Mouse (Mus musculus) forebrain, embryonic 14.5 days (tissue): Measurements from ENCODE around the gene Pde3b. TPM values are rescaled to one million over a fixed set of nuclear protein-coding genes. Genes with fewer than 3 reads are reported as not detected.

Experiments used
- ATAC-seq: fragments of 200-750 bp; cut with Nextera tagmentation; 2 replicates; pipeline ENCODE4 v1.8.0; 2017; ENCODE audit warnings: mild to moderate bottlenecking, moderate library complexity
- DNase-seq: peaks from one replicate; pipeline ENCODE4 v3.0.0-alpha.2; 2015; ENCODE audit warnings: low spot score
- H3K27ac ChIP-seq: fragments of 300-500 bp; sonication (generic); 2 replicates; pipeline ENCODE4 v1.5.1; 2014; ENCODE audit warnings: low read depth, mild to moderate bottlenecking, control low read depth, low read length, moderate library complexity
- H3K27me3 ChIP-seq: fragments of 300-500 bp; sonication (generic); replicated peaks from 2 replicates; pipeline ENCODE4 v1.6.1; 2014; ENCODE audit warnings: low read length, control low read depth, mixed read lengths; ENCODE audit not compliant: control insufficient read depth, insufficient read depth
- H3K36me3 ChIP-seq: fragments of 300-500 bp; sonication (generic); 2 replicates; pipeline ENCODE4 v1.6.1; 2014; ENCODE audit warnings: low read length, control low read depth; ENCODE audit not compliant: control insufficient read depth, insufficient read depth
- H3K4me1 ChIP-seq: fragments of 300-500 bp; sonication (generic); 2 replicates; pipeline ENCODE4 v1.6.1; 2014; ENCODE audit warnings: antibody characterized with exemption, low read length, control low read depth; ENCODE audit not compliant: control insufficient read depth, insufficient read depth
- H3K4me2 ChIP-seq: fragments of 300-500 bp; sonication (generic); 2 replicates; pipeline ENCODE4 v1.6.1; 2014; ENCODE audit warnings: mild to moderate bottlenecking, control low read depth, low read length
- H3K4me3 ChIP-seq: fragments of 300-500 bp; sonication (generic); 2 replicates; pipeline ENCODE4 v1.5.1; 2014; ENCODE audit warnings: low read depth, low read length, control low read depth
- H3K9ac ChIP-seq: fragments of 300-500 bp; sonication (generic); 2 replicates; pipeline ENCODE4 v1.6.1; 2014; ENCODE audit warnings: mild to moderate bottlenecking, low read length, control low read depth, moderate library complexity
- H3K9me3 ChIP-seq: fragments of 300-500 bp; sonication (generic); replicated peaks from 2 replicates; pipeline ENCODE4 v1.6.1; 2016; ENCODE audit warnings: low read length, control low read depth, mixed read lengths; ENCODE audit not compliant: control insufficient read depth
- WGBS: fragments of 180-500 bp; shearing (Covaris S2); extraction: QIAGEN DNeasy Blood & Tissue Kit; methylation state at CpG from one replicate; pipeline ENCODE4 v1.1.7; 2014; 5-methylcytosine and 5-hydroxymethylcytosine counted together
- polyA plus RNA-seq: library from polyadenylated mRNA; unstranded; fragments of >200 nt; fragmentation: Nextera tagmentation; extraction: Ambion mirVana; gene quantifications from 2 replicates; pipeline ENCODE4 v1.2.1, GENCODE M21; 2014

Gene Pde3b
- polyA plus RNA-seq, 1 experiment from 2014 or later: 4.9 TPM

- no peak overlapping the region for H3K27ac ChIP-seq
- H3K4me1 ChIP-seq: no peaks in the 10 kb centered on the region
- 94% methylated on average over 3 of the region's 3 CpGs for WGBS
- no peak for DNase-seq
- no peak for ATAC-seq
- H3K4me2 ChIP-seq: no peak overlapping the region
- H3K27me3 ChIP-seq: no peaks in the 10 kb centered on the region
- H3K9me3 ChIP-seq: no peaks in the 10 kb centered on the region
- no peak overlapping the region for H3K4me3 ChIP-seq
- H3K9ac ChIP-seq: no peak overlapping the region
- no peaks in the 10 kb centered on the region for H3K36me3 ChIP-seq
These were observed 51.3 kb downstream of the Pde3b start for GRCm38 (mm10) chr7:114466358-114466757.

GRCm38 (mm10) chr7:114472471-114472870 lies 57.4 kb downstream of the Pde3b start:
- H3K4me1 ChIP-seq: no peaks in the 10 kb centered on the region
- no peaks in the 10 kb centered on the region for H3K36me3 ChIP-seq
- no peak overlapping the region for H3K4me3 ChIP-seq
- no peak overlapping the region for H3K27ac ChIP-seq
- ATAC-seq: no peak
- H3K27me3 ChIP-seq: no peaks in the 10 kb centered on the region
- no peak overlapping the region for H3K4me2 ChIP-seq
- no peak overlapping the region for H3K9ac ChIP-seq
- H3K9me3 ChIP-seq: no peaks in the 10 kb centered on the region
- DNase-seq: no peak
- WGBS: 57% methylated on average over 2 of the region's 2 CpGs

- Histone ChIP-seq H3K4me3 (no peak overlapping the region), H3K27ac (no peak overlapping the region), H3K27me3 (no peaks in the 10 kb centered on the region), H3K4me2 (no peak overlapping the region), H3K36me3 (no peaks in the 10 kb centered on the region), H3K9me3 (no peaks in the 10 kb centered on the region), H3K9ac (no peak overlapping the region), H3K4me1 (no peaks in the 10 kb centered on the region)
- 83% methylated on average over 1 of the region's 1 CpGs for WGBS
- ATAC-seq (no peak), DNase-seq (no peak)
These were observed 59.8 kb downstream of the Pde3b start for GRCm38 (mm10) chr7:114474889-114475288.

- ATAC-seq: no peak
- Histone ChIP-seq H3K9ac (no peak overlapping the region), H3K4me3 (no peak overlapping the region), H3K27ac (no peak overlapping the region), H3K4me1 (no peaks in the 10 kb centered on the region), H3K36me3 (no peaks in the 10 kb centered on the region), H3K27me3 (no peaks in the 10 kb centered on the region), H3K4me2 (no peak overlapping the region), H3K9me3 (no peaks in the 10 kb centered on the region)
- 90% methylated on average over 2 of the region's 2 CpGs for WGBS
- DNase-seq: no peak
These were observed 62.8 kb downstream of the Pde3b start for GRCm38 (mm10) chr7:114477884-114478283.

GRCm38 (mm10) chr7:114478901-114479300 lies 63.8 kb downstream of the Pde3b start:
- H3K4me1 ChIP-seq: no peaks in the 10 kb centered on the region
- H3K27me3 ChIP-seq: no peaks in the 10 kb centered on the region
- no peak overlapping the region for H3K4me3 ChIP-seq
- no peak for ATAC-seq
- no peak overlapping the region for H3K9ac ChIP-seq
- no peak overlapping the region for H3K4me2 ChIP-seq
- WGBS: 8% methylated on average over 5 of the region's 5 CpGs
- no peak for DNase-seq
- no peak overlapping the region for H3K27ac ChIP-seq
- no peaks in the 10 kb centered on the region for H3K9me3 ChIP-seq
- H3K36me3 ChIP-seq: no peaks in the 10 kb centered on the region

DNA sequence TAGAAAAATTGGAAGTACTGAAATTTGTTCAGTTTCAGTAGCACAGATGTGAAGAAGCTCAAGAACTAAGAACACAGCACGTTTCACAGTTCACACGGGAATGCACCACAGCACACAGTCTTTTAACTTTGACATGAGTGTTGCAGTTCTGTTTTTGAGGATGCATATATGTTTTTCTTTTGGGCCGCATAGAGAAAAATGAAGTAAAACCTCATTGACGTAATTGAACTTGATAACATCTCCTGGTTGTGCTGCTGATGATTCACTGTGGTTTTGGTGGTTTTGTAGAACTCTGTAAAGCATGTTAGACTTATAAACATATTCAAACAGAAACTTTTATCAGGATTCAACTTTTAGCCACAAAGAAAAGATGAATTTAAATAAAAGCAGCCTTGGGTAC lies 64.7 kb downstream of the Pde3b start:
- ATAC-seq (no peak), DNase-seq (no peak)
- H3K27me3 ChIP-seq: no peaks in the 10 kb centered on the region
- H3K4me1 ChIP-seq: no peaks in the 10 kb centered on the region
- H3K4me2 ChIP-seq: no peak overlapping the region
- H3K9ac ChIP-seq: no peak overlapping the region
- no peaks in the 10 kb centered on the region for H3K36me3 ChIP-seq
- H3K9me3 ChIP-seq: no peaks in the 10 kb centered on the region
- no peak overlapping the region for H3K27ac ChIP-seq
- H3K4me3 ChIP-seq: no peak overlapping the region
- WGBS: 78% methylated on average over 4 of the region's 4 CpGs

DNA sequence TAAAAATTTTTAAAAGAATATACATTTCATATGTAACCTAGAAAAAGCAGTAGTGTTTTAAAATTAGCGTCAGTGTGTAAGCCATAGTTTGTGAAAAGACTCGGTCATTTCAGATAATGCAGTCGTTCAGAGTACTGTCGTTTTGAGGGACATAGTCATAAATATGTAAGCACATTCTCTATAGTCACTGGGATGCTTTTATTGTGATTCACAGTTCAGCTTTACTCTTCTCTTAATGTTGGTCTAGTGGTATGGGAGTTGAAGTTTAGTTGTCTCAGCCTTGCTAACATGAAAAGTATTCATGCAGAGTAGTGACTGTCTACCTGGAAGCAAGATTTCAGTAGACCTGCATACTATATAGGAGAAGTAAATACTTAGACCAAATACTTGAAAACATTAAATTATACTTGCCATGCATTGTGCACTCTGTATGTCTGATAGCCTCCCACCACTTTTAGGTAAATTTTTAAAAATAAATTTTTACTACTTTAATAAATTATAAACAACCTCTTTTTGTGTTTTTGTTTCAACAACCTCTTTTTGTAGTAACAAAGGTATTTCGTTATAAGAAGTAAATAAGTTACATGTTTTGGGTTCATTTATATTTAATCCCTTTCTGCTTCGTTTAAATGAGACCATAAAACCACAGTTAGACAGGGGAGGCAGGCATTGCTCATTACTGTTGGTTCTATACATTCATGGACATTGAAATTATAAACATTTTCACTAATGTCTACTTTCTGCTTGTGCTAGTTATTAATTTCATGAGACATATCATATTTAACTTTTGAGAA lies 65.3 kb downstream of the Pde3b start:
- H3K4me1 ChIP-seq: no peaks in the 10 kb centered on the region
- ATAC-seq (no peak), DNase-seq (no peak)
- no peaks in the 10 kb centered on the region for H3K36me3 ChIP-seq
- no peak overlapping the region for H3K4me3 ChIP-seq
- WGBS: 74% methylated on average over 6 of the region's 6 CpGs
- no peaks in the 10 kb centered on the region for H3K9me3 ChIP-seq
- no peak overlapping the region for H3K4me2 ChIP-seq
- no peaks in the 10 kb centered on the region for H3K27me3 ChIP-seq
- H3K9ac ChIP-seq: no peak overlapping the region
- no peak overlapping the region for H3K27ac ChIP-seq

GRCm38 (mm10) chr7:114481008-114481407 lies 65.9 kb downstream of the Pde3b start:
- ATAC-seq (no peak), DNase-seq (no peak)
- 74% methylated on average over 1 of the region's 1 CpGs for WGBS
- Histone ChIP-seq H3K36me3 (no peaks in the 10 kb centered on the region), H3K4me1 (no peaks in the 10 kb centered on the region), H3K4me3 (no peak overlapping the region), H3K27ac (no peak overlapping the region), H3K9me3 (no peaks in the 10 kb centered on the region), H3K27me3 (no peaks in the 10 kb centered on the region), H3K4me2 (no peak overlapping the region), H3K9ac (no peak overlapping the region)

GRCm38 (mm10) chr7:114481429-114481931 lies 66.4 kb downstream of the Pde3b start:
- no peak overlapping the region for H3K9ac ChIP-seq
- H3K9me3 ChIP-seq: no peaks in the 10 kb centered on the region
- no peak overlapping the region for H3K4me3 ChIP-seq
- no peaks in the 10 kb centered on the region for H3K36me3 ChIP-seq
- no peak overlapping the region for H3K27ac ChIP-seq
- 72% methylated on average over 2 of the region's 2 CpGs for WGBS
- no peaks in the 10 kb centered on the region for H3K27me3 ChIP-seq
- H3K4me1 ChIP-seq: no peaks in the 10 kb centered on the region
- ATAC-seq: no peak
- DNase-seq: no peak
- H3K4me2 ChIP-seq: no peak overlapping the region
